Mouse (Mus musculus): ENCODE results near the gene Zfp13. TPM values are rescaled to one million over a fixed set of nuclear protein-coding genes. Genes with fewer than 3 reads are reported as not detected.

Zfp13 gene
- polyA plus RNA-seq, 1 experiment, result 0.03 TPM

GRCm38 (mm10) chr17:23570017-23570416 is 29.3 kb downstream of the Zfp13 start:
- no peak for TF ChIP-seq TAL1 (IDR thresholded peaks at IDR 0.05; ENCODE audit: low read length)
- TF ChIP-seq GATA1 (IDR thresholded peaks at IDR 0.05; ENCODE audit: low read length), result no peak
- no peaks in the 10 kb centered on the region for H3K9me3 ChIP-seq (ENCODE audit: control insufficient read depth, low read length)
- peaks cover 11% of the 10 kb centered on the region for H3K4me1 ChIP-seq (ENCODE audit: control insufficient read depth)
- H3K27me3 ChIP-seq (ENCODE audit: control insufficient read depth), result no peaks in the 10 kb centered on the region
- H3K4me3 ChIP-seq (replicated peaks), result no peak overlapping the region
- no peaks in the 10 kb centered on the region; the same call in 1 of the 2 replicates for H3K36me3 ChIP-seq (ENCODE audit: control insufficient read depth)

GRCm38 (mm10) chr17:23568370-23568769 is 30.9 kb downstream of the Zfp13 start:
- Histone ChIP-seq H3K9me3 (ENCODE audit: control insufficient read depth, low read length) (no peaks in the 10 kb centered on the region), H3K4me1 (ENCODE audit: control insufficient read depth) (peaks cover 20% of the 10 kb centered on the region), H3K36me3 (ENCODE audit: control insufficient read depth) (no peaks in the 10 kb centered on the region), H3K4me3 (replicated peaks) (no peak overlapping the region), H3K27me3 (ENCODE audit: control insufficient read depth) (no peaks in the 10 kb centered on the region)
- no peak for TF ChIP-seq TAL1 (IDR thresholded peaks at IDR 0.05; ENCODE audit: low read length)
- no peak for TF ChIP-seq GATA1 (IDR thresholded peaks at IDR 0.05; ENCODE audit: low read length)

GRCm38 (mm10) chr17:23566787-23567186 is 32.5 kb downstream of the Zfp13 start:
- H3K4me1 ChIP-seq (ENCODE audit: control insufficient read depth), result peaks cover 27% of the 10 kb centered on the region

GRCm38 (mm10) chr17:23564368-23564715 is 34.9 kb downstream of the Zfp13 start:
- no peaks in the 10 kb centered on the region for H3K27me3 ChIP-seq (ENCODE audit: control insufficient read depth)
- H3K4me1 ChIP-seq (ENCODE audit: control insufficient read depth), result peaks cover 30% of the 10 kb centered on the region
- TF ChIP-seq TAL1 (IDR thresholded peaks at IDR 0.05; ENCODE audit: low read length), result no peak
- peak; percentile 80 for TF ChIP-seq GATA1 (IDR thresholded peaks at IDR 0.05; ENCODE audit: low read length)
- H3K4me3 ChIP-seq (replicated peaks), result peak overlapping the region; percentile 70
- H3K9me3 ChIP-seq (ENCODE audit: control insufficient read depth, low read length), result no peaks in the 10 kb centered on the region
- peaks cover 19% of the 10 kb centered on the region for H3K36me3 ChIP-seq (ENCODE audit: control insufficient read depth)

More at GRCm38 (mm10) chr17:23566787-23567186, 32.5 kb downstream of the Zfp13 start:
- no peak overlapping the region for H3K4me3 ChIP-seq (replicated peaks)
- no peaks in the 10 kb centered on the region for H3K27me3 ChIP-seq (ENCODE audit: control insufficient read depth)
- TF ChIP-seq TAL1 (IDR thresholded peaks at IDR 0.05; ENCODE audit: low read length) (no peak), GATA1 (IDR thresholded peaks at IDR 0.05; ENCODE audit: low read length) (no peak)
- H3K9me3 ChIP-seq (ENCODE audit: control insufficient read depth, low read length), result no peaks in the 10 kb centered on the region
- no peaks in the 10 kb centered on the region for H3K36me3 ChIP-seq (ENCODE audit: control insufficient read depth)

GRCm38 (mm10) chr17:23563595-23564367 is 35.5 kb downstream of the Zfp13 start, which contains the start of gene Zfp213:
Gene Zfp213, minus strand, starts transcription at chr17:23564238.
- Histone ChIP-seq H3K9me3 (ENCODE audit: control insufficient read depth, low read length) (no peaks in the 10 kb centered on the region), H3K4me3 (replicated peaks) (peak within 1 kb of the TSS; percentile 70), H3K36me3 (ENCODE audit: control insufficient read depth) (peaks cover 25% of the 10 kb centered on the region), H3K4me1 (ENCODE audit: control insufficient read depth) (peaks cover 30% of the 10 kb centered on the region), H3K27me3 (ENCODE audit: control insufficient read depth) (no peaks in the 10 kb centered on the region)
- TF ChIP-seq GATA1 (IDR thresholded peaks at IDR 0.05; ENCODE audit: low read length), result peak; percentile 56
- no peak for TF ChIP-seq TAL1 (IDR thresholded peaks at IDR 0.05; ENCODE audit: low read length)

GRCm38 (mm10) chr17:23559767-23560166 is 39.5 kb downstream of the Zfp13 start:
- H3K4me1 ChIP-seq (ENCODE audit: control insufficient read depth), result peaks cover 17% of the 10 kb centered on the region
- peaks cover 56% of the 10 kb centered on the region for H3K36me3 ChIP-seq (ENCODE audit: control insufficient read depth)
- no peaks in the 10 kb centered on the region for H3K9me3 ChIP-seq (ENCODE audit: control insufficient read depth, low read length)
- TF ChIP-seq TAL1 (IDR thresholded peaks at IDR 0.05; ENCODE audit: low read length) (no peak), GATA1 (IDR thresholded peaks at IDR 0.05; ENCODE audit: low read length) (no peak)
- H3K27me3 ChIP-seq (ENCODE audit: control insufficient read depth), result no peaks in the 10 kb centered on the region
- no peak overlapping the region for H3K4me3 ChIP-seq (replicated peaks)

GRCm38 (mm10) chr17:23555243-23555916 is 43.9 kb downstream of the Zfp13 start:
- TF ChIP-seq TAL1 (IDR thresholded peaks at IDR 0.05; ENCODE audit: low read length) (no peak), GATA1 (IDR thresholded peaks at IDR 0.05; ENCODE audit: low read length) (no peak)
- Histone ChIP-seq H3K4me3 (replicated peaks) (no peak overlapping the region), H3K9me3 (ENCODE audit: control insufficient read depth, low read length) (no peaks in the 10 kb centered on the region), H3K36me3 (ENCODE audit: control insufficient read depth) (peaks cover 45% of the 10 kb centered on the region), H3K4me1 (ENCODE audit: control insufficient read depth) (peaks cover 23% of the 10 kb centered on the region), H3K27me3 (ENCODE audit: control insufficient read depth) (no peaks in the 10 kb centered on the region)

GRCm38 (mm10) chr17:23554321-23554720 is 45.0 kb downstream of the Zfp13 start:
- no peak overlapping the region for H3K4me3 ChIP-seq (replicated peaks)
- H3K27me3 ChIP-seq (ENCODE audit: control insufficient read depth), result no peaks in the 10 kb centered on the region
- H3K36me3 ChIP-seq (ENCODE audit: control insufficient read depth), result peaks cover 36% of the 10 kb centered on the region
- H3K4me1 ChIP-seq (ENCODE audit: control insufficient read depth), result peaks cover 32% of the 10 kb centered on the region
- no peaks in the 10 kb centered on the region for H3K9me3 ChIP-seq (ENCODE audit: control insufficient read depth, low read length)
- TF ChIP-seq TAL1 (IDR thresholded peaks at IDR 0.05; ENCODE audit: low read length) (no peak), GATA1 (IDR thresholded peaks at IDR 0.05; ENCODE audit: low read length) (no peak)

- TF ChIP-seq TAL1 (IDR thresholded peaks at IDR 0.05; ENCODE audit: low read length) (no peak), GATA1 (IDR thresholded peaks at IDR 0.05; ENCODE audit: low read length) (no peak)
- H3K36me3 ChIP-seq (ENCODE audit: control insufficient read depth), result peaks cover 30% of the 10 kb centered on the region
- H3K9me3 ChIP-seq (ENCODE audit: control insufficient read depth, low read length), result no peaks in the 10 kb centered on the region
- H3K4me1 ChIP-seq (ENCODE audit: control insufficient read depth), result peaks cover 39% of the 10 kb centered on the region
- no peak overlapping the region for H3K4me3 ChIP-seq (replicated peaks)
- no peaks in the 10 kb centered on the region for H3K27me3 ChIP-seq (ENCODE audit: control insufficient read depth)
These were observed 45.6 kb downstream of the Zfp13 start for GRCm38 (mm10) chr17:23553634-23554120.

Data from erythroblast, embryonic 14.5 days (primary cell).